Mouse (Mus musculus) C2C12 (cell line): Measurements from ENCODE around the gene Tcerg1l. TPM values are rescaled to one million over a fixed set of nuclear protein-coding genes. Genes with fewer than 3 reads are reported as not detected.

Experiments used
- H3K27me3 ChIP-seq: one replicate; pipeline ENCODE4 v1.6.1; 2011; ENCODE audit not compliant: control insufficient read depth, insufficient read depth, insufficient read length
- H3K36me3 ChIP-seq: one replicate; pipeline ENCODE4 v1.6.1; 2011; ENCODE audit not compliant: control insufficient read depth, insufficient read depth
- H3K4me3 ChIP-seq: one replicate; pipeline ENCODE4 v1.5.1; 2011; ENCODE audit warnings: mild to moderate bottlenecking, control low read depth; ENCODE audit not compliant: poor library complexity, insufficient read depth, severe bottlenecking
- H3K79me2 ChIP-seq: one replicate; pipeline ENCODE4 v1.6.1; 2011; ENCODE audit not compliant: control insufficient read depth, insufficient read depth
- H3K79me3 ChIP-seq: one replicate; pipeline ENCODE4 v1.6.1; 2011; ENCODE audit warnings: low read depth, control low read depth
- H3ac ChIP-seq: one replicate; pipeline ENCODE3; 2011; ENCODE audit warnings: low read depth; ENCODE audit not compliant: control insufficient read depth, insufficient read length
- CEBPB ChIP-seq: IDR thresholded peaks from one replicate; pipeline ENCODE4 v1.6.1; 2011; ENCODE audit warnings: low read depth, mild to moderate bottlenecking, control low read depth, moderate library complexity
- CTCF ChIP-seq: IDR thresholded peaks from one replicate; pipeline ENCODE4 v1.5.1; 2011; ENCODE audit not compliant: control insufficient read depth, insufficient read depth, insufficient read length
- FOSL1 ChIP-seq: IDR thresholded peaks from one replicate; pipeline ENCODE4 v1.8.0; 2011; ENCODE audit warnings: mild to moderate bottlenecking, low read length; ENCODE audit not compliant: poor library complexity, insufficient read depth, severe bottlenecking
- MAX ChIP-seq: IDR thresholded peaks from one replicate; pipeline ENCODE4 v1.6.1; 2011; ENCODE audit warnings: mild to moderate bottlenecking, control low read depth
- MYOD1 ChIP-seq: IDR thresholded peaks from one replicate; pipeline ENCODE4 v1.6.1; 2011; ENCODE audit warnings: low read depth; ENCODE audit not compliant: control insufficient read depth, insufficient read length
- MYOG ChIP-seq: IDR thresholded peaks from one replicate; pipeline ENCODE4 v1.6.1; 2011; ENCODE audit not compliant: control insufficient read depth, insufficient read length; ENCODE audit errors: extremely low read depth
- USF1 ChIP-seq: IDR thresholded peaks from one replicate; pipeline ENCODE4 v1.6.1; 2011; ENCODE audit warnings: low read depth, mild to moderate bottlenecking, control low read depth, moderate library complexity
- polyA plus RNA-seq: library from polyadenylated mRNA; unstranded; fragments of >200 nt; fragmentation: generic; extraction: Trizol; gene quantifications from one replicate; pipeline ENCODE4 v1.2.1, GENCODE M21; 2012; ENCODE audit warnings: missing spikeins

Gene Tcerg1l
- polyA plus RNA-seq, 1 experiment, result not detected

- no peaks in the 10 kb centered on the region for H3K27me3 ChIP-seq
- no peak overlapping the region for H3K4me3 ChIP-seq
- no peaks in the 10 kb centered on the region for H3K36me3 ChIP-seq
- H3K79me3 ChIP-seq, result no peaks in the 10 kb centered on the region
- no peak for TF ChIP-seq MYOG
- TF ChIP-seq MAX, result no peak
- no peak for TF ChIP-seq USF1
- no peak for TF ChIP-seq FOSL1
- no peak for TF ChIP-seq CEBPB
- no peak for TF ChIP-seq MYOD1
- TF ChIP-seq CTCF, result no peak
- no peak overlapping the region for H3ac ChIP-seq
- H3K79me2 ChIP-seq, result no peaks in the 10 kb centered on the region
Measured at GRCm38 (mm10) chr7:138182216-138182615, 215.3 kb downstream of the Tcerg1l start.

GRCm38 (mm10) chr7:138178617-138179016 is 218.9 kb downstream of the Tcerg1l start:
- Histone ChIP-seq H3K36me3 (no peaks in the 10 kb centered on the region), H3K27me3 (no peaks in the 10 kb centered on the region), H3K79me3 (no peaks in the 10 kb centered on the region), H3ac (no peak overlapping the region), H3K4me3 (no peak overlapping the region), H3K79me2 (no peaks in the 10 kb centered on the region)
- no peak for TF ChIP-seq MYOG
- no peak for TF ChIP-seq CEBPB
- no peak for TF ChIP-seq USF1
- no peak for TF ChIP-seq CTCF
- no peak for TF ChIP-seq MAX
- no peak for TF ChIP-seq MYOD1
- no peak for TF ChIP-seq FOSL1

GRCm38 (mm10) chr7:138176026-138176425 is 221.5 kb downstream of the Tcerg1l start:
- H3K36me3 ChIP-seq, result no peaks in the 10 kb centered on the region
- H3K4me3 ChIP-seq, result no peak overlapping the region
- H3ac ChIP-seq, result no peak overlapping the region
- no peaks in the 10 kb centered on the region for H3K27me3 ChIP-seq
- no peak for TF ChIP-seq MYOD1
- TF ChIP-seq USF1, result no peak
- no peaks in the 10 kb centered on the region for H3K79me2 ChIP-seq
- no peaks in the 10 kb centered on the region for H3K79me3 ChIP-seq

GRCm38 (mm10) chr7:138170389-138170788 is 227.1 kb downstream of the Tcerg1l start:
- H3K27me3 ChIP-seq, result no peaks in the 10 kb centered on the region
- H3K36me3 ChIP-seq, result no peaks in the 10 kb centered on the region
- H3K4me3 ChIP-seq, result no peak overlapping the region
- TF ChIP-seq USF1 (no peak), MAX (no peak), FOSL1 (no peak), MYOD1 (no peak), MYOG (no peak), CTCF (no peak), CEBPB (no peak)
- H3ac ChIP-seq, result no peak overlapping the region
- H3K79me3 ChIP-seq, result no peaks in the 10 kb centered on the region
- H3K79me2 ChIP-seq, result no peaks in the 10 kb centered on the region
